Mouse (Mus musculus) layer of hippocampus, adult 11-12 months (tissue): ENCODE results near the gene Ttyh1.

Experiments used
- DNase-seq: peaks from one replicate; pipeline ENCODE4 v3.0.0; 2022; ENCODE audit warnings: low spot score

The Ttyh1 gene

DNA sequence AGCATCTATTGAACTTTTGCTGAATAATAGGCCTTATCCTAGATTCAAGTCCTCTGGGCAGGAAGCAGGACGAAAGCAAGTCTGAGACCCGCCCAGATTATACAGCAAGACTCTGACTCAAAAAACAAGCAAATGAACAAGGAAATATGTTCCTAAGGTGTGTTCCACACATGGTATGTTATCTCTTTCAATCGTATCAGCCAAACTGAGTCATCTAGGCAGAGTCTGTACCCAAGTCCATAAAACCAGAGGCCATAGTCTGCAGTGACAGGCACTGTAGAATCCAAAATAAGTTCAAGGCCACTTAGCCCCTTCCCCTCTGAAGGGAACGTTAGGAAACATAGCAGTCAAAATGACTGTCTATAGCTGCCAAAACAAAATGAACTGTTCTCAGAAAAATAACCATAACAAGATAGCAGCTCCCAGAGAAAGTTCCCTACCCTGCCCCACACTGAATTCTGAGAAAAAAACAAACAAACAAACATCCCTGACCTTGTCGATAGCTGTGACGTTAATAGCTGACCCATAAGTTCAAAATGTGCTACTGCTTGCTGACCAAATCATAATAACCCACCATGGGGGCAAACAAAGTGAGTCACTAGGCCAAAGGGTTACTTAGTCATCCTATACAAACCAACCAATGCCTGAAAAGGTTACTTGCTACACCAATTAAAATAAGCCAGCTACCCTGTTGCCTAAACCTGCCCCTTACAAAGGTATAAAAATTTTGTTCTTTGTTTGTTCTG lies 51.2 kb downstream of the Ttyh1 start:
- DNase-seq, result no peak

DNA sequence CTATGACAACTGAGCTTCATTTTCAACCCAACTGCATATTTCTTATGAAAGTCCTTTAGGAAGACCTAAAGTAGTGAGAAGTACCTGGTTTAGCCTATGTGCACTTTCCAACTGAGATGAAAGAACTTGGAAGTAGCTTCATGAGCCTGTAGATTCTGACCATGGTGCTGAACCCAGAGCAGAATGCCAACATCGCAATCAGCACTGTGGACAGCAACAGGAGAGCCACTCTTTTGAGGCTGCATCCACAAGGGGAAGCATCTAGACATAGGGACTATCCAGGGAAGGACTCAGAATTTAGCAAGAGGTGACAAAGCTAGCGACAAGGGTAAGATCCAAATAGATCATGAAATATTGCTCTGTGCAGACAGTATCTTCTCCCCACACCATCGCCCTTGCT lies 59.2 kb downstream of the Ttyh1 start:
- no peak for DNase-seq
